Mouse (Mus musculus): ENCODE data around the gene Chodl. TPM values are rescaled to one million over a fixed set of nuclear protein-coding genes. Genes with fewer than 3 reads are reported as not detected.

Gene Chodl
- polyA plus RNA-seq, 1 experiment from 2014 or later = 8.4 TPM

Other genes with a start within 250 kb of the Chodl start
- gene Tmprss15, start 160.1 kb downstream of the Chodl start, polyA plus RNA-seq (2016; fragmentation: Nextera tagmentation; extraction: Ambion mirVana) = not detected in 2 replicates

Measured in limb, embryonic 12.5 days (tissue).